Mouse (Mus musculus) liver, postnatal 0 days (tissue): ENCODE measurements around the gene Prdm10.

Experiments used
- CTCF ChIP-seq: sonication (generic); IDR thresholded peaks from 2 replicates; pipeline ENCODE4 v1.5.1; 2016; ENCODE audit warnings: antibody characterized with exemption, low read depth
- EP300 ChIP-seq: IDR thresholded peaks from 2 replicates; pipeline ENCODE4 v1.6.1; 2016; ENCODE audit warnings: antibody characterized with exemption, low read depth, mild to moderate bottlenecking

DNA sequence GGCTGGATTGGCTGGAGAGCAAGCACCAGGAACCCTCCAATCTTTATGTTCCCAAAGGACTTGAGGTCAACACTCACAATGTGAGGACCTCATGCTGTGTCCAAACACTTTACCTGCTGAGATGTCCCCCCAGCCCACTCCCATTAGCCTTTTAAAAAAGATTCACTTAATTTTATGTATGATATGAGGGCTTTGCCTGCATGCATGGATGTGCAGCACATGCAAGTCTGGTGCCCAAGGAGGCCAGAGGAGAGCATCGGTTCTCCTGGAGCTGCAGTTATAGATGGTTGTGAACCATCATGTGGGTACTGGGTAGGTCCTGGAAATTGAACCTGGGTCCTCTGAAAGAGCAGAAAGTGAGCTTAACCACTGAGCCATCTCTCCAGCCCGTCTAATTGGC lies 40.8 kb upstream of the Prdm10 start:
- TF ChIP-seq EP300, result no peak
- no peak for TF ChIP-seq CTCF
